Mouse (Mus musculus): ENCODE measurements around the gene Zfp2. TPM values are rescaled to one million over a fixed set of nuclear protein-coding genes. Genes with fewer than 3 reads are reported as not detected.

Zfp2 gene
- polyA plus RNA-seq, 1 experiment from 2014 or later: 40.6 TPM

DNA sequence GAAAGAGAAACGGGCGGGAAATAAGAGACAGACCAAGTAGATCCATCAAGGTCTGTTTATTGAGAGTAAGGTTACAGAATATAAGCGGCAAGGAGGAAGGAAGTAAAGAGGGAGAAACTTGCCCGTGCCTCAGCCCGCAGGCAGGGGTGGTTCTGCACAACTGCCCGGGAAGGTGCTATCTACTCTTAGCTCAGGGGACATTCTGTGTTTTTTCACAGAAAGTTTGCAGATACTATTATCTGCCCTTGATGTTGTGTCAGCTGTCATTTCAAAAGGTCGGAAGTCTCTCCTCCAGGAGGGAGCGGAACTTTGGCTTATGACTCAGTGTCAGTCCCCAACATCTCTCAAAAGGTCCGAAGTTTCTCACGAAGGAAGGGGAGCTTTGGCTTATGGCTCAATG, 66.7 kb downstream of the Zfp2 start:
- Histone ChIP-seq H3K9ac (no peak overlapping the region), H3K4me3 (no peak overlapping the region), H3K36me3 (ENCODE audit: poor library complexity, severe bottlenecking) (no peaks in the 10 kb centered on the region), H3K4me1 (peaks cover 13% of the 10 kb centered on the region), H3K27me3 (peaks cover 64% of the 10 kb centered on the region), H3K9me3 (replicated peaks) (no peaks in the 10 kb centered on the region), H3K4me2 (no peak overlapping the region), H3K27ac (no peak overlapping the region)
- WGBS: 9% methylated on average over 10 of the region's 10 CpGs
- no peak for ATAC-seq

Other genes starting within 250 kb of the Zfp2 start
- 44.2 and 45.2 TPM in 2 replicates for gene Zfp354c, start 88.4 kb downstream of the Zfp2 start, polyA plus RNA-seq (2015; fragmentation: Nextera tagmentation; extraction: Ambion mirVana)
- 1.1 and 1.5 TPM in 2 replicates for gene Zfp879, start 74.6 kb downstream of the Zfp2 start, polyA plus RNA-seq (2015; fragmentation: Nextera tagmentation; extraction: Ambion mirVana)
- not detected in 2 replicates for gene Grm6, start 65.5 kb downstream of the Zfp2 start, polyA plus RNA-seq (2015; fragmentation: Nextera tagmentation; extraction: Ambion mirVana)
- 16.7 and 17.6 TPM in 2 replicates for gene Zfp454, start 28.5 kb downstream of the Zfp2 start, polyA plus RNA-seq (2015; fragmentation: Nextera tagmentation; extraction: Ambion mirVana)
- 2.2 and 2.3 TPM in 2 replicates for gene Zfp354b, start 15.5 kb upstream of the Zfp2 start, polyA plus RNA-seq (2015; fragmentation: Nextera tagmentation; extraction: Ambion mirVana)
- not detected in 2 replicates for gene 4933414I15Rik, start 27.6 kb upstream of the Zfp2 start, polyA plus RNA-seq (2015; fragmentation: Nextera tagmentation; extraction: Ambion mirVana)
- gene Prop1, start 37.6 kb upstream of the Zfp2 start, polyA plus RNA-seq (2015; fragmentation: Nextera tagmentation; extraction: Ambion mirVana): not detected in 2 replicates
- not detected in 2 replicates for gene Olfr1378, start 50.4 kb upstream of the Zfp2 start, polyA plus RNA-seq (2015; fragmentation: Nextera tagmentation; extraction: Ambion mirVana)
- not detected in 2 replicates for gene Olfr1377, start 65.8 kb upstream of the Zfp2 start, polyA plus RNA-seq (2015; fragmentation: Nextera tagmentation; extraction: Ambion mirVana)
- not detected in 2 replicates for gene Olfr51, start 87.4 kb upstream of the Zfp2 start, polyA plus RNA-seq (2015; fragmentation: Nextera tagmentation; extraction: Ambion mirVana)
- gene Olfr54, start 98.1 kb upstream of the Zfp2 start, polyA plus RNA-seq (2015; fragmentation: Nextera tagmentation; extraction: Ambion mirVana): not detected in 2 replicates
- not detected in 2 replicates for gene Olfr1375, start 131.9 kb upstream of the Zfp2 start, polyA plus RNA-seq (2015; fragmentation: Nextera tagmentation; extraction: Ambion mirVana)
- 10.0 and 11.5 TPM in 2 replicates for gene Zfp354a, start 143.1 kb upstream of the Zfp2 start, polyA plus RNA-seq (2015; fragmentation: Nextera tagmentation; extraction: Ambion mirVana)

Measured in forebrain, embryonic 13.5 days (tissue).